Mouse (Mus musculus): Measurements from ENCODE around the gene Prkce. TPM values are rescaled to one million over a fixed set of nuclear protein-coding genes. Genes with fewer than 3 reads are reported as not detected.

Prkce gene
- polyA plus RNA-seq, 1 experiment from 2014 or later: 48.0 TPM

DNA sequence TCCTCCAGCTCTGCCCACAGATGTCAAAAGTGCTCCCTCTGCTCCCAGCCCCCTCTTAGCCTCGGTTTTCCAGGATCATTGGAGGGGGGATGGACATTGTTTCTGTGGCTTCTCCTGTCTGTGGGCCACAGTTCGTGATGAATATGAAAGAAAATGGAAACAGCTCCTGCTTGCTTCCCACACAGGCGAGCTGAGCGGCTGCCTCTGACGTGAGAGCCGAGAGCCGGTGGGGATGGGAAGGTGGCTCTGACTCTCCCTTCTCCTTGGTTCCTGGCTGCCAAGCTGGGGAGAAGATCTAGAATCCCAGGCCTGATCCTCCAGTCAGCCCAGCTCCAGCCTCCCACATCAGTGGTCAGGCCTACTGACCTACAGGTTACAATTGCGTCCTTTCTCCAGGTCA, 61.3 kb downstream of the Prkce start:
- 90% methylated on average over 8 of the region's 8 CpGs for WGBS
- Histone ChIP-seq H3K4me2 (no peak overlapping the region), H3K9me3 (replicated peaks) (no peaks in the 10 kb centered on the region), H3K27ac (replicated peaks) (no peak overlapping the region), H3K27me3 (replicated peaks) (no peaks in the 10 kb centered on the region), H3K4me1 (peaks cover 32% of the 10 kb centered on the region), H3K4me3 (replicated peaks) (no peak overlapping the region), H3K9ac (replicated peaks) (no peak overlapping the region), H3K36me3 (no peaks in the 10 kb centered on the region)
- ATAC-seq (ENCODE audit: low FRiP score): no peak

GRCm38 (mm10) chr17:86230141-86230633, 62.6 kb downstream of the Prkce start:
- Histone ChIP-seq H3K9me3 (replicated peaks) (no peaks in the 10 kb centered on the region), H3K36me3 (no peaks in the 10 kb centered on the region), H3K4me3 (replicated peaks) (no peak overlapping the region), H3K4me2 (no peak overlapping the region), H3K27me3 (replicated peaks) (no peaks in the 10 kb centered on the region), H3K4me1 (peaks cover 33% of the 10 kb centered on the region), H3K9ac (replicated peaks) (no peak overlapping the region), H3K27ac (replicated peaks) (0 out of 2 replicates have a peak overlapping the region, but pooled peaks have one; percentile 23)
- no peak for ATAC-seq (ENCODE audit: low FRiP score)
- WGBS: 88% methylated on average over 16 of the region's 16 CpGs

GRCm38 (mm10) chr17:86231741-86232179, 64.2 kb downstream of the Prkce start:
- Histone ChIP-seq H3K4me3 (replicated peaks) (no peak overlapping the region), H3K9me3 (replicated peaks) (no peaks in the 10 kb centered on the region), H3K27ac (replicated peaks) (peak overlapping the region; percentile 75), H3K27me3 (replicated peaks) (no peaks in the 10 kb centered on the region), H3K4me1 (peaks cover 21% of the 10 kb centered on the region), H3K4me2 (no peak overlapping the region), H3K9ac (replicated peaks) (no peak overlapping the region), H3K36me3 (no peaks in the 10 kb centered on the region)
- ATAC-seq (ENCODE audit: low FRiP score): peak; percentile 78
- 43% methylated on average over 12 of the region's 12 CpGs for WGBS

- Histone ChIP-seq H3K9ac (replicated peaks) (no peak overlapping the region), H3K36me3 (no peaks in the 10 kb centered on the region), H3K4me2 (no peak overlapping the region), H3K27ac (replicated peaks) (peak overlapping the region; percentile 75), H3K4me1 (peaks cover 23% of the 10 kb centered on the region), H3K4me3 (replicated peaks) (no peak overlapping the region), H3K9me3 (replicated peaks) (no peaks in the 10 kb centered on the region), H3K27me3 (replicated peaks) (no peaks in the 10 kb centered on the region)
- WGBS: 70% methylated on average over 4 of the region's 4 CpGs
- ATAC-seq (ENCODE audit: low FRiP score): no peak
Observed at GRCm38 (mm10) chr17:86232248-86232647, 64.7 kb downstream of the Prkce start.

DNA sequence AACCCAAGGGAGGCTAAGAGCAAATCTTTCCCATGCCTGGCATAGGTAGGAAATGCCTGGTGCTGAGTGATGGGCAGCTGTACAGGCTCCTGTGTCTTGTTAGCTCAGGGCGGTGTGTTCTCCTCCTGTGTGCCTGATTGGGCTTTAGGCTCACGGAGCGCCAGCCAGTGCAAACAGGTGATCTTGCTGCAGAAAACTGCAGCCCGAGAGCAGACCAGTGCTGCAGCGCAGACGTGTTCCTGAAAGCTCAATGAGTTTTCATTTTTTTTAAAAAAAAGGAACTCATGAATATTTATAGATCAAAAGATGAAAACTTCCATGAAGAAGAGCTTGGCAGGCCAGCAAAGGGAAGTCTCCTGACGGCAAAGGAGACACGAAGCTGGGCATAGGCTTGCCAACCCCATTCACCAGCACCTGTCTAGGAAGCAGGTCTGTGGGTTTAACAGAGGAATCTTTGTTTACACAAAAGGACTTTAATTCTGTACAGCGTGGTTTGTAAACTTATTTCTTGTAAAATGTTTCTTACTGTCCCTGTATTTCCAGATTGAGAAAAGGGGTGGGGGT, 67.1 kb downstream of the Prkce start:
- WGBS: 60% methylated on average over 9 of the region's 9 CpGs

DNA sequence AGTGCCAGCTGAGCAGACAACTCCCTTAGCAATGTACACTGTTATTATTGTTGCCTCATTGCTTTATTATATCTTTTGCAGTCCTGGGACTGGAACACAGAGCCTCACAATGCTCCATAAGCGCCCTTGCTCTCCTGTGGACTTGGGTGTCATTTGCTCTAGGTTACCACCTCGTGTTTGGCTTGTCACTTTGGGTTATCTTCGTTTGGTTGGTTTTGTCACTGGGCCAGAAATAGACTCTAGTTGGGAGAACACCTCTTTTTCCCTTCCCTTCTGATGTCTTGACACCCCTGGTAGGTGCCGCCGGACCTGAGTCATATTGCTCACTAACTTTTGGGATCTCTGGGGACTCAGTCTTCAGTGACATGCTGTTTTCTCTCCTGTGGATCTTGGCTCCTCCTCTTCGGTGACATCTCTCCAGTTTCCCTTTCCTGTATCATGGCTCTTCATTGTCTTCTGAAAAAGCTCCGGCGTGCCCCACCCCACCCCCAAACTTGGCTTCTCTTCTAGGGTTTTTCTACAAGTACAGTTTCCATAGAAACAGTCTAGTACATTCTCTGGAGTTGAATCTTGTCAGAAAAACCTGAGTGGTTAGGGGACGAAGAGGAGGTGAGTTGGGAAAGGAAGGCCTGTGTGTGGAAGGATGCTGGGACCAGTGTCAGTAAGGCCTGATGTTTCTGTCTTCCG, 68.6 kb downstream of the Prkce start:
- 86% methylated on average over 10 of the region's 10 CpGs for WGBS
- Histone ChIP-seq H3K4me3 (replicated peaks) (no peak overlapping the region), H3K4me2 (no peak overlapping the region), H3K4me1 (peaks cover 19% of the 10 kb centered on the region), H3K27ac (replicated peaks) (peak overlapping the region; percentile 48), H3K9me3 (replicated peaks) (no peaks in the 10 kb centered on the region), H3K36me3 (no peaks in the 10 kb centered on the region), H3K9ac (replicated peaks) (no peak overlapping the region), H3K27me3 (replicated peaks) (no peaks in the 10 kb centered on the region)
- ATAC-seq (ENCODE audit: low FRiP score): no peak

More for the DNA sequence above, 67.1 kb downstream of the Prkce start:
- H3K27ac ChIP-seq (replicated peaks): no peak overlapping the region
- no peak overlapping the region for H3K4me2 ChIP-seq
- H3K9me3 ChIP-seq (replicated peaks): no peaks in the 10 kb centered on the region
- no peak overlapping the region for H3K4me3 ChIP-seq (replicated peaks)
- peaks cover 19% of the 10 kb centered on the region for H3K4me1 ChIP-seq
- H3K27me3 ChIP-seq (replicated peaks): no peaks in the 10 kb centered on the region
- no peaks in the 10 kb centered on the region for H3K36me3 ChIP-seq
- no peak for ATAC-seq (ENCODE audit: low FRiP score)
- no peak overlapping the region for H3K9ac ChIP-seq (replicated peaks)

DNA sequence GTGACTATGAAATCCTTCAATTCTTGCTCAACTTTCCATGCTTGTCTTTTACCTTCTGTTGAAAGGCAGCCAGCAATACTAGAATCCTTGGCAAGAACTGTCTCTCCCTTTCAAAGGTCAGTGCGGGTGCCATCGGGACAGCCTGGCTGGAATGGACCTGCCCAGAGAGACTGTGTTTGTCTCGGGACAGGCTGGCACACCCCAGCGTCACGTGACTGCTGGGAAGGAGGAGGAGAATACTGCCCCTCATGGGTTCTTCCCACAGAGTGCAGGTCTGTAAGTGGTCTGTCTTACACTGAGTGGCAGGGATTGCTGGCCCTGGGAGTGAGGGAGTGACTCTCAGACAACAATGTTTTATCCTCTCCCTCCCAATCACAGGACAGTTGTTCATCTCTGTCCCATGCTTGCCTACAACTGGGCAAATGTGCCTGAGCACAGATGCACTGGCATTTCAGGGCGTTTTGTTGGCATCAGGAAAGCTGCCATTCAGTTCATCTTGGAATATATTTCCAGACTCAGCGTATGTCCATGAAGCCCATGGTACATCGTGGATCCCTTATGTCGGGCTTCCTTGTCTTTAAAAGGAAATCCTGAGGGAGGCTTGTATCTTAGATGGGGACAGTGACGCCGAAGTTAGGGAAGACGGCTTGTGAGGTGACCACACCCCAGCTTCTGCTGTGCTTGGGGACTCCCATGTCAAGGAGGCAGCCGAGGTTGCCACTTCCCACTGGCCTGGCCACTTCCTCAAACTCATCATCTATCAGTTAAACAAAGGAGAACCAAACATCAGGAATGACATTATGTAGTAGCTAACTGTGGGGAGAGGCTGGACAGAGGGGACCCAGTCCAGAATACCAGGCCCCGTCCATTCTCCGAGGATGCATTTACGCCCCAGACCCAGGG, 69.5 kb downstream of the Prkce start:
- no peaks in the 10 kb centered on the region for H3K36me3 ChIP-seq
- 82% methylated on average over 16 of the region's 16 CpGs for WGBS
- H3K4me2 ChIP-seq: no peak overlapping the region
- peak; percentile 79 for ATAC-seq (ENCODE audit: low FRiP score)
- no peaks in the 10 kb centered on the region for H3K27me3 ChIP-seq (replicated peaks)
- no peaks in the 10 kb centered on the region for H3K9me3 ChIP-seq (replicated peaks)
- peak overlapping the region; percentile 48 for H3K27ac ChIP-seq (replicated peaks)
- no peak overlapping the region for H3K9ac ChIP-seq (replicated peaks)
- no peak overlapping the region for H3K4me3 ChIP-seq (replicated peaks)
- H3K4me1 ChIP-seq: peaks cover 10% of the 10 kb centered on the region; the same call in 1 of the 2 replicates

- WGBS: 94% methylated on average over 9 of the region's 9 CpGs
- no peak for ATAC-seq (ENCODE audit: low FRiP score)
- Histone ChIP-seq H3K4me2 (no peak overlapping the region), H3K9ac (replicated peaks) (no peak overlapping the region), H3K36me3 (no peaks in the 10 kb centered on the region), H3K27ac (replicated peaks) (no peak overlapping the region), H3K9me3 (replicated peaks) (no peaks in the 10 kb centered on the region), H3K4me3 (replicated peaks) (no peak overlapping the region), H3K4me1 (no peaks in the 10 kb centered on the region), H3K27me3 (replicated peaks) (no peaks in the 10 kb centered on the region)
Observed at GRCm38 (mm10) chr17:86242291-86242690, 74.7 kb downstream of the Prkce start.

- H3K9me3 ChIP-seq (replicated peaks): no peaks in the 10 kb centered on the region
- ATAC-seq (ENCODE audit: low FRiP score): no peak
- H3K27ac ChIP-seq (replicated peaks): no peak overlapping the region
- H3K4me2 ChIP-seq: no peak overlapping the region
- no peaks in the 10 kb centered on the region for H3K36me3 ChIP-seq
- no peaks in the 10 kb centered on the region for H3K27me3 ChIP-seq (replicated peaks)
- WGBS: 91% methylated on average over 16 of the region's 16 CpGs
- no peak overlapping the region for H3K9ac ChIP-seq (replicated peaks)
- H3K4me1 ChIP-seq: peaks cover 5% of the 10 kb centered on the region; the same call in 1 of the 2 replicates
- H3K4me3 ChIP-seq (replicated peaks): no peak overlapping the region
Observed at GRCm38 (mm10) chr17:86243109-86243527, 75.5 kb downstream of the Prkce start.

DNA sequence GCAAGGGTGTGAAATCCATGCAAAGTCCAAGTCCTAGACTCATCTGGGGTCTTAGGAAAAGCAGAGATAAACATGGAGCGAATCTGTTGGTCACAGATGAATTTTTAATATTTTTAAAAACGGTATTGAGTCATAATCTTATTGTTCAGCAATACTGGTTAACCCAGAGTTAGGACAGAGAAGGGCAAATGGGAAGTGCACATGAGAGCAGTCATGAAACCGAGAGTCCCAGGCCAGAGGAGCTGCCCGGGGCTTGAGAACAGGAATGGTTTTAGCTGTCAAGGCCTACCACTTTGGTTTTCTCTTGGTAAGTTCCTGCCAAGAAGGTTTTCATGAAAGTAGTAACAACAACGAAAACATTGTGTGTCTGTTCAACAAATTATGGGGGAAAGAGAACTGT, 76.8 kb downstream of the Prkce start:
- Histone ChIP-seq H3K9ac (replicated peaks) (no peak overlapping the region), H3K4me3 (replicated peaks) (no peak overlapping the region), H3K36me3 (no peaks in the 10 kb centered on the region), H3K9me3 (replicated peaks) (no peaks in the 10 kb centered on the region), H3K4me1 (peaks cover 5% of the 10 kb centered on the region; the same call in 1 of the 2 replicates), H3K27ac (replicated peaks) (no peak overlapping the region), H3K27me3 (replicated peaks) (no peaks in the 10 kb centered on the region), H3K4me2 (no peak overlapping the region)
- ATAC-seq (ENCODE audit: low FRiP score): no peak
- 94% methylated on average over 5 of the region's 5 CpGs for WGBS

DNA sequence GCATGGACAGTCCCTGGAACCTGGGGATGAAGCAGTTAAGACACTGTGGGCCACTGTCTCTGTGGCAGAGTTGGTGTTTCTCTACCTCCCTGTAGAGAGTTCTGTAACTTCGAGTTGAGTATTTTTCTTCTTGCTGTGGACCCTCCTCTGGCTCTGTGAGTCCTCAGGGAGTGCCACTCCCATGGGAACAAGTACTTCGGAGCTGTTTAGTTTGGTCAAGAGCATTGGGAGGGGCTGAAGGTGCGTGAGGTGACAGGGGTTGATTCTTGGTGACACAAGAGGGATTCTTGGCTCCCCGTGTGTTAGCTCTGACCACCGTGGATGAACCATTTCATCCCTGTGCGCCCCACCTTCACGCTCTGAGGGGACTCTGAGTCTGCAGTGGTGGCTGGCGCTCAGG, 81.2 kb downstream of the Prkce start:
- Histone ChIP-seq H3K9me3 (replicated peaks) (no peaks in the 10 kb centered on the region), H3K27me3 (replicated peaks) (no peaks in the 10 kb centered on the region)
- WGBS: 88% methylated on average over 8 of the region's 8 CpGs

More for the DNA sequence above, 81.2 kb downstream of the Prkce start:
- Histone ChIP-seq H3K4me2 (no peak overlapping the region), H3K27ac (replicated peaks) (no peak overlapping the region), H3K9ac (replicated peaks) (no peak overlapping the region), H3K4me1 (peaks cover 28% of the 10 kb centered on the region), H3K4me3 (replicated peaks) (no peak overlapping the region), H3K36me3 (no peaks in the 10 kb centered on the region)
- ATAC-seq (ENCODE audit: low FRiP score): no peak
